Mouse (Mus musculus): ENCODE measurements around the gene Mospd3.

GRCm38 (mm10) chr5:137645652-137646091, 44.8 kb upstream of the Mospd3 start, which contains the start of gene Irs3:
- no peak for TF ChIP-seq POLR2A (IDR thresholded peaks at IDR 0.05; ENCODE audit: low read depth, low read length)
- no peak for TF ChIP-seq CTCF (IDR thresholded peaks at IDR 0.05; ENCODE audit: extremely low read depth, insufficient read depth, insufficient read length, insufficient replicate concordance)

Measured in spleen, adult 2 months (tissue).